Mouse (Mus musculus) T-helper 2 cell (primary cell): Measurements from ENCODE around the gene Scube2.

Experiments used
- in situ Hi-C: fragments of 300-600 bp; cut with MboI, MseI; formaldehyde crosslinking; loops from one replicate; pipeline ENCODE4 v1.15.1; 2025; ENCODE audit warnings: high pct_unique_total_duplicates

Gene Scube2

DNA sequence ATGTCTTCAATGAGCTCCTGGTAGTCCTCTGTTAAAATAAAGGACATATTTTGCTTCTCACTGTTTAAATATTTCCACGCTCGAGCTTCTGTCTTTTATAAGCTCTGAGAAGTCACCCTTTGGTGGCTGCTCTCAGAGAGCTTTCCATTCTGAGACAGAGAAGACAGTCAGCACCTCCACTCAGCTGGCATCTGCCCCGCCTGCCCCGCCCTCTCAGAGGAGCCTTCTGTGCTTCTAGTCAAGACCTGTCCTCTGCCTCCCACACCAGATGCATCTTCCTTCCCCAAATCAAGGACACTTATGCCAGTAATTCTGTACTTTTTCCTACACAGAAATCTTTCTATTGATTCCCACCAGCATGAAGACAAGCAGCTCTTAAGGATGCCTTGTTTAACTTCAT is 64.9 kb downstream of the Scube2 start:
- in situ Hi-C loops: no loop called here

- in situ Hi-C loops: no loop called here
Measured at GRCm38 (mm10) chr7:109799168-109799567, 66.3 kb downstream of the Scube2 start.

DNA sequence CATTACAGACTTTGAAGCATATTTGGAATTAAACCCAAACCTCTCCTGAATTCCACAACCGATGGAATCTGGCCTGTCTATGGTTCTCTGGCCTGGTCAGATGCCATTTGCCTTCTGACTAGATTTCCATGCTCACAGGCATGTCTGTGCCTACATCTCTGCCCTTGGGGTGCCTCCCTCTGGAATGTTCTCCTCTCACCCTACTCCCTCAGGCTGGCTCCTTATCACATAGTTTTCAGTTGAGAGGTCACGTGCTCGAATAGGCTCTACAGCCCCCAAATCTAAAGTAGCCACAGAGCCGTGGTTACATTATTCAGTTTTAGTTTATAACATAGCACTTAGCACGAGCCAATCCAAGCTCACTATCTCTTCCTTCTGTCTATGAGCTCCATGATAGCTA is 69.9 kb downstream of the Scube2 start:
- in situ Hi-C loops: no loop called here

GRCm38 (mm10) chr7:109794556-109794955 is 70.9 kb downstream of the Scube2 start:
- in situ Hi-C loops: no loop called here

DNA sequence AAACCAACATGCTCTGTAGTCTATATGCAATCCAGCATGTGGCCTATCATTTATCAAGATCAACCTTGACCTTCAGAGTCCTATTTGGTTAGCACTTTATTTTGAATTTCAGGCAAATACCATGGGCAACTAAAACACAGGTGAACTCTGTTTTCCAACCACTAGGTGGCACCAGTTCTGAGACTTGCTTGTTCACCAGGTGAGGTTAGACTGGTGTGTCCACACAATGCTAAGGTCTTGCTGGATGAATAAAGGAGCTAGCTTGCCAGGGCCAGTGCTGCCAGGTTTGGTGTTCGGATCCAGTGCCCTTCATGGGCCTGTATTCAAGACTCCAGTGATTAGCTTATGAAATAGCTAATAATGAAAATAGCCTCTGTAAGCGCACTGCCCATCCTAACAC is 72.7 kb downstream of the Scube2 start:
- in situ Hi-C loops: no loop called here

DNA sequence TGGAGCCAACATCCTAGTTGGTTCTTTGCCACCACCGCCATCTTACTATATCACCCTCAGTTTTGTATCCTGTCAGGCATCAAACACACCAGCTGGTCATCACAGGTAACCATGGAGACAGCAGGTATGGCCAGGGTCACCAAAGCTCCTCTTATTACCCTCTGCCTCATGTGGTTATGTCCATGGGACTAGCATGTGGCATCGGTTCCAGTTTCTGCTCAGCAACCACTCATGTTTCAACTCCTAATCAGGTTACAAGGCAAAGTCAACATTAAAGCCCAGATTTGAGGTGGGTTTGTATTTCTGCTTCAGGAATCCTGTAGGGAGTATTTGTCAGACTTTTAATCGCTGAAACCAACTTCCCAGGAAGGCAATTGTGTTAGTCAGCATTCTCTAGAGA is 74.7 kb downstream of the Scube2 start:
- in situ Hi-C loops: no loop called here

DNA sequence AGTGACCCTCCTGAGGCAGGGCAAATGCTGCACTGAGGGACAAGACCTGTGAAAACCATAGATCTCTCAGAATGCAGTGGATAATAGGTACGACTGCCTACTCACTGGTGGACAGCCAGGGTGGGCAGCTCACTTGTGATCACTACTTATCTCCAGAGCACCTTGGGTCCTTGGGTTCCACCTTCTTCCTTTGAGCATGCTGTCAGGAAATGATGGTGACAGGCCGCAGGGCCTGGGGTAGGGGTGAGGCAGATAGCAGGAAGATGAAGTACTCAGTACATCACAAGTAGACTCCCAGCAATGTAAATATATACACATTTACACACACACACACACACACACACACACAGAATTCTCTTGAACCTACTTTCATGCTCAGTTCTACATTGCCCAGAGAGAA is 77.6 kb downstream of the Scube2 start:
- in situ Hi-C loops: loop anchor here (10.0 kb wide), 1 partner anchor 437 kb away; the partner anchor contains the start of gene Swap70

GRCm38 (mm10) chr7:109783281-109783680 is 82.2 kb downstream of the Scube2 start:
- in situ Hi-C loops: loop anchor here (10.0 kb wide), 1 partner anchor 442 kb away; the partner anchor contains the start of gene Swap70

GRCm38 (mm10) chr7:109781470-109782203 is 83.8 kb downstream of the Scube2 start, which contains the start of gene Nrip3:
Gene Nrip3 (minus strand): TSS chr7:109782025.
- in situ Hi-C loops: loop anchor here (10.0 kb wide), 1 partner anchor 443 kb away; the partner anchor contains the start of gene Swap70

GRCm38 (mm10) chr7:109781087-109781469 is 84.4 kb downstream of the Scube2 start:
- in situ Hi-C loops: loop anchor here (10.0 kb wide), 1 partner anchor 444 kb away; the partner anchor contains the start of gene Swap70

GRCm38 (mm10) chr7:109772251-109772650 is 93.2 kb downstream of the Scube2 start:
- in situ Hi-C loops: no loop called here

- in situ Hi-C loops: no loop called here
Measured at GRCm38 (mm10) chr7:109768699-109769383, 96.6 kb downstream of the Scube2 start.

GRCm38 (mm10) chr7:109767575-109768350 is 97.7 kb downstream of the Scube2 start:
- in situ Hi-C loops: no loop called here

DNA sequence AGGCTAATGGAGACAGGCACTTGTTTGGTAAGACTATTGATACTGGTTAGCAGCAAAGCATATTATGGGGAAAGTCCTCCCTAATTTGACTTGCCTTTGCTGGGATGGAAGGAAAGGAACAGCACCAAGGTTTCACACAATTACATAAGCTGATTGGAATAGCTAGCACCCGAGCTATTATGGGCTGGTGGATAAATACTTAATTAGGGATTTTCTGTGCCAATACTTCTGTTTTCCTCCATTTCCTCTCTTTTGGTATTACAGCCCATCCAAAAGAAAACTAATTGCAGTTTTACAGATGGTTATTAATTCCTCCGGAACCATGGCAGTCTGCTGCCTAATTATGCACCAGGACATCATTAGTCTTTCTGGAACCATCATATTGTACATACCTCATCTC is 101.5 kb downstream of the Scube2 start:
- in situ Hi-C loops: no loop called here

- in situ Hi-C loops: no loop called here
Measured at GRCm38 (mm10) chr7:109756291-109756690, 109.2 kb downstream of the Scube2 start.

GRCm38 (mm10) chr7:109754034-109754433 is 111.4 kb downstream of the Scube2 start:
- in situ Hi-C loops: no loop called here

GRCm38 (mm10) chr7:109752008-109752925 is 113.2 kb downstream of the Scube2 start, which contains the start of gene Tmem9b:
Gene Tmem9b (minus strand): TSS chr7:109752875.
- in situ Hi-C loops: no loop called here

GRCm38 (mm10) chr7:109751427-109752007 is 114.0 kb downstream of the Scube2 start:
- in situ Hi-C loops: no loop called here
